26 mouse cellular contexts compared by ENCODE assay signal in the genomic region with DNA sequence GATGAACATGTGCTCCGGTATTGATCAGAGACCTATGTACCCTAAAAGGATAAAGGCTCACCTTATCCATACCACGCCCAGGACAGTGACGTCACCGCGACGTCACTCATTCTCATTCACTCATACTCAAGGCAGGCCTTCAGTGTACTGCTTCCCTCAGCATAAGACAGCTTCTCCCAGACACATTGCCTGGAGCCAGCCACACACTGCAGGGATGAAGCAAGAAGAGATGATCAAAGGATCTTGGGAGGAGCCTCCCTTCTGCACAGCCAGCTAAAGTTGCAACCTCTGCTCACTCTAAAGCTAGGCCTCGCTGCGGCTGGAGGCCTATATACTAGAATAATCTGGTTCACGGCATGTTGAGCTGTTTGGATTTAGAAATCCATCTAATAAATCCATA. TPM values are rescaled to one million over a fixed set of nuclear protein-coding genes. Genes with fewer than 3 reads are reported as not detected.
DNase-seq lines count a peak whose midpoint lies in the region; ATAC-seq and TF ChIP-seq lines count a peak whose summit lies in the region.
"Had no signal": no experiment of that assay in that cellular context is flagged by ENCODE, and none has a peak within 500 bp of the region (broad histone marks: within the 10 kb centered on the region; RNA-seq: fewer than 3 reads in every experiment).

No protein-coding gene starts in this region.

- no peaks in the 10 kb centered on the region for H3K27me3 ChIP-seq in forebrain, embryonic 11.5 days (ENCODE audit: control insufficient read depth, insufficient read depth, low read length)
- H3K27me3 ChIP-seq in forebrain, embryonic 15.5 days, result no peaks in the 10 kb centered on the region
- no peaks in the 10 kb centered on the region for H3K27me3 ChIP-seq in liver, embryonic 14.5 days (ENCODE audit: control insufficient read depth, insufficient read depth, low read length)
- no peaks in the 10 kb centered on the region for H3K27me3 ChIP-seq in liver, postnatal 0 days (ENCODE audit: insufficient read depth, low read length)
- H3K27me3 ChIP-seq in midbrain, embryonic 13.5 days, result no peaks in the 10 kb centered on the region
- no peaks in the 10 kb centered on the region for H3K27me3 ChIP-seq in midbrain, embryonic 16.5 days (ENCODE audit: control insufficient read depth, insufficient read depth, low read depth, low read length)
- H3K27me3 ChIP-seq in intestine, embryonic 16.5 days (replicated peaks; ENCODE audit: control insufficient read depth, insufficient read depth, low read length), result no peaks in the 10 kb centered on the region
- H3K27me3 ChIP-seq: embryonic facial prominence, embryonic 13.5 days; forebrain, embryonic 13.5 days; hindbrain, embryonic 12.5 days; kidney, embryonic 15.5 days; liver, embryonic 15.5 days had no signal

- 96% methylated on average over 9 of the region's 9 CpGs for WGBS in forebrain, embryonic 11.5 days
- 94% methylated on average over 9 of the region's 9 CpGs for WGBS in forebrain, embryonic 15.5 days
- 82% methylated on average over 9 of the region's 9 CpGs for WGBS in liver, embryonic 14.5 days (ENCODE audit: insufficient replicate concordance)
- 85% methylated on average over 9 of the region's 9 CpGs for WGBS in liver, postnatal 0 days (ENCODE audit: insufficient replicate concordance)
- WGBS in midbrain, embryonic 13.5 days, result 93% methylated on average over 9 of the region's 9 CpGs
- WGBS in midbrain, embryonic 16.5 days, result 94% methylated on average over 9 of the region's 9 CpGs
- WGBS in intestine, embryonic 16.5 days, result 91% methylated on average over 9 of the region's 9 CpGs

- no peak for DNase-seq in forebrain, embryonic 11.5 days (ENCODE audit: low spot score)
- DNase-seq in liver, embryonic 14.5 days (ENCODE audit: low read depth in 3 of 3, low spot score in 3 of 3), result no peak
- no peak for DNase-seq in liver, postnatal 0 days
- peak; percentile 7 for DNase-seq in ZHBTc4 (ENCODE audit: low read depth, low spot score)
- DNase-seq: adrenal gland, postnatal 14 days; cerebellum, adult 11 months; cerebellum, adult 9-10 months; cerebellum, postnatal 36 days; gastrocnemius, postnatal 14 days; heart, postnatal 36 days; kidney, postnatal 4 days; liver had no signal

- H3K4me1 ChIP-seq in forebrain, embryonic 11.5 days (replicated peaks; ENCODE audit: control insufficient read depth, insufficient read depth, low read length), result no peaks in the 10 kb centered on the region
- no peaks in the 10 kb centered on the region for H3K4me1 ChIP-seq in forebrain, embryonic 15.5 days
- H3K4me1 ChIP-seq in liver, embryonic 14.5 days (replicated peaks; ENCODE audit: control insufficient read depth in 2 of 2, insufficient read depth in 2 of 2, low read length in 1 of 2), result no peaks in the 10 kb centered on the region
- H3K4me1 ChIP-seq in liver, postnatal 0 days (ENCODE audit: insufficient read depth), result no peaks in the 10 kb centered on the region
- H3K4me1 ChIP-seq in midbrain, embryonic 13.5 days (replicated peaks), result no peaks in the 10 kb centered on the region
- no peaks in the 10 kb centered on the region for H3K4me1 ChIP-seq in midbrain, embryonic 16.5 days (ENCODE audit: control insufficient read depth, insufficient read depth, low read length)
- no peaks in the 10 kb centered on the region for H3K4me1 ChIP-seq in intestine, embryonic 16.5 days (ENCODE audit: control insufficient read depth, insufficient read depth, low read length)
- H3K4me1 ChIP-seq: embryonic facial prominence, embryonic 13.5 days; forebrain, embryonic 13.5 days; hindbrain, embryonic 12.5 days; kidney, embryonic 15.5 days; liver, embryonic 15.5 days had no signal

- 0 out of 2 replicates have a peak, but pooled peaks have one; percentile 4 for ATAC-seq in forebrain, embryonic 11.5 days (replicated peaks; ENCODE audit: low FRiP score)
- no peak for ATAC-seq in forebrain, embryonic 15.5 days (replicated peaks)
- ATAC-seq in liver, embryonic 14.5 days (ENCODE audit: insufficient read depth), result 0 out of 2 replicates have a peak, but pooled peaks have one; percentile 11
- ATAC-seq in liver, postnatal 0 days, result no peak
- ATAC-seq in midbrain, embryonic 13.5 days, result 0 out of 2 replicates have a peak, but pooled peaks have one; percentile 40
- ATAC-seq in midbrain, embryonic 16.5 days, result no peak
- ATAC-seq in intestine, embryonic 16.5 days, result no peak
- ATAC-seq: forebrain, embryonic 13.5 days; intestine, postnatal 0 days had no signal

- TF ChIP-seq EP300 in liver, embryonic 14.5 days (IDR thresholded peaks at IDR 0.05; ENCODE audit: low read depth), result no peak
- TF ChIP-seq EP300 in liver, postnatal 0 days (IDR thresholded peaks at IDR 0.05; ENCODE audit: low read depth), result no peak

- H3K4me2 ChIP-seq in forebrain, embryonic 11.5 days (ENCODE audit: low read depth, low read length, severe bottlenecking), result no peak overlapping the region
- no peak overlapping the region for H3K4me2 ChIP-seq in forebrain, embryonic 15.5 days (replicated peaks)
- H3K4me2 ChIP-seq in liver, embryonic 14.5 days (ENCODE audit: low read depth), result no peak overlapping the region
- H3K4me2 ChIP-seq in liver, postnatal 0 days (ENCODE audit: low read depth, low read length), result no peak overlapping the region
- H3K4me2 ChIP-seq in midbrain, embryonic 13.5 days (replicated peaks), result no peak overlapping the region
- H3K4me2 ChIP-seq in midbrain, embryonic 16.5 days (ENCODE audit: low read length), result no peak overlapping the region
- H3K4me2 ChIP-seq in intestine, embryonic 16.5 days (ENCODE audit: low read depth, low read length), result no peak overlapping the region
- H3K4me2 ChIP-seq: embryonic facial prominence, embryonic 13.5 days; forebrain, embryonic 13.5 days; heart, embryonic 11.5 days; hindbrain, embryonic 12.5 days; kidney, embryonic 15.5 days; liver, embryonic 15.5 days had no signal

- no peak overlapping the region for H3K9ac ChIP-seq in forebrain, embryonic 11.5 days (ENCODE audit: low read length)
- H3K9ac ChIP-seq in forebrain, embryonic 15.5 days (replicated peaks), result no peak overlapping the region
- no peak overlapping the region for H3K9ac ChIP-seq in liver, embryonic 14.5 days (replicated peaks)
- H3K9ac ChIP-seq in liver, postnatal 0 days (replicated peaks), result no peak overlapping the region
- no peak overlapping the region for H3K9ac ChIP-seq in midbrain, embryonic 13.5 days (replicated peaks)
- no peak overlapping the region for H3K9ac ChIP-seq in midbrain, embryonic 16.5 days (ENCODE audit: low read depth, low read length)
- no peak overlapping the region for H3K9ac ChIP-seq in intestine, embryonic 16.5 days (ENCODE audit: low read depth, low read length)
- H3K9ac ChIP-seq: embryonic facial prominence, embryonic 13.5 days; forebrain, embryonic 13.5 days; hindbrain, embryonic 12.5 days; kidney, embryonic 15.5 days; liver, embryonic 15.5 days had no signal

- TF ChIP-seq CTCF in liver, embryonic 14.5 days (IDR thresholded peaks at IDR 0.05; ENCODE audit: low read depth), result no peak
- TF ChIP-seq CTCF in liver, postnatal 0 days (IDR thresholded peaks at IDR 0.05; ENCODE audit: low read depth), result no peak

- no peaks in the 10 kb centered on the region for H3K36me3 ChIP-seq in forebrain, embryonic 11.5 days (ENCODE audit: control insufficient read depth, insufficient read depth, low read length)
- H3K36me3 ChIP-seq in forebrain, embryonic 15.5 days, result no peaks in the 10 kb centered on the region
- H3K36me3 ChIP-seq in liver, embryonic 14.5 days (replicated peaks; ENCODE audit: control insufficient read depth, insufficient read depth, low read depth), result no peaks in the 10 kb centered on the region
- H3K36me3 ChIP-seq in liver, postnatal 0 days (replicated peaks; ENCODE audit: insufficient read depth, low read length), result no peaks in the 10 kb centered on the region
- no peaks in the 10 kb centered on the region for H3K36me3 ChIP-seq in midbrain, embryonic 13.5 days
- H3K36me3 ChIP-seq in midbrain, embryonic 16.5 days (ENCODE audit: control insufficient read depth, insufficient read depth, low read length), result no peaks in the 10 kb centered on the region
- no peaks in the 10 kb centered on the region for H3K36me3 ChIP-seq in intestine, embryonic 16.5 days (ENCODE audit: control insufficient read depth, insufficient read depth, low read length)
- H3K36me3 ChIP-seq: embryonic facial prominence, embryonic 13.5 days; G1E; hindbrain, embryonic 12.5 days; kidney, embryonic 15.5 days; liver, embryonic 15.5 days had no signal

- H3K9me3 ChIP-seq in forebrain, embryonic 11.5 days (ENCODE audit: control insufficient read depth, low read length), result no peaks in the 10 kb centered on the region
- no peaks in the 10 kb centered on the region for H3K9me3 ChIP-seq in forebrain, embryonic 15.5 days
- no peaks in the 10 kb centered on the region for H3K9me3 ChIP-seq in liver, embryonic 14.5 days (ENCODE audit: control insufficient read depth, low read length)
- H3K9me3 ChIP-seq in liver, postnatal 0 days (ENCODE audit: low read length), result no peaks in the 10 kb centered on the region
- H3K9me3 ChIP-seq in midbrain, embryonic 13.5 days, result no peaks in the 10 kb centered on the region
- H3K9me3 ChIP-seq in midbrain, embryonic 16.5 days (replicated peaks; ENCODE audit: control insufficient read depth, low read length, poor library complexity, severe bottlenecking), result no peaks in the 10 kb centered on the region; the same call in 1 of the 2 replicates
- H3K9me3 ChIP-seq in intestine, embryonic 16.5 days (ENCODE audit: control insufficient read depth, low read length), result no peaks in the 10 kb centered on the region
- H3K9me3 ChIP-seq: embryonic facial prominence, embryonic 13.5 days; forebrain, embryonic 13.5 days; hindbrain, embryonic 12.5 days; kidney, embryonic 15.5 days; liver, embryonic 15.5 days had no signal

- H3K4me3 ChIP-seq in forebrain, embryonic 11.5 days (ENCODE audit: low read depth, low read length), result no peak overlapping the region
- H3K4me3 ChIP-seq in forebrain, embryonic 15.5 days, result no peak overlapping the region
- no peak overlapping the region for H3K4me3 ChIP-seq in liver, embryonic 14.5 days (ENCODE audit: insufficient read depth in 1 of 2, low read depth in 2 of 2, low read length in 2 of 2)
- no peak overlapping the region for H3K4me3 ChIP-seq in liver, postnatal 0 days (ENCODE audit: low read depth, low read length)
- H3K4me3 ChIP-seq in midbrain, embryonic 13.5 days (replicated peaks), result no peak overlapping the region
- H3K4me3 ChIP-seq in midbrain, embryonic 16.5 days (ENCODE audit: low read depth, low read length), result no peak overlapping the region
- no peak overlapping the region for H3K4me3 ChIP-seq in intestine, embryonic 16.5 days (ENCODE audit: low read length)
- H3K4me3 ChIP-seq: embryonic facial prominence, embryonic 13.5 days; erythroblast, embryonic 14.5 days; forebrain, embryonic 13.5 days; hindbrain, embryonic 12.5 days; kidney, embryonic 15.5 days; liver, embryonic 15.5 days had no signal

- H3K27ac ChIP-seq in forebrain, embryonic 11.5 days (ENCODE audit: low read depth, low read length), result no peak overlapping the region
- no peak overlapping the region for H3K27ac ChIP-seq in forebrain, embryonic 15.5 days (replicated peaks)
- no peak overlapping the region for H3K27ac ChIP-seq in liver, embryonic 14.5 days
- H3K27ac ChIP-seq in liver, postnatal 0 days (ENCODE audit: low read depth), result no peak overlapping the region
- no peak overlapping the region for H3K27ac ChIP-seq in midbrain, embryonic 13.5 days
- no peak overlapping the region for H3K27ac ChIP-seq in midbrain, embryonic 16.5 days (ENCODE audit: low read length)
- H3K27ac ChIP-seq in intestine, embryonic 16.5 days (ENCODE audit: low read length), result no peak overlapping the region
- H3K27ac ChIP-seq: embryonic facial prominence, embryonic 13.5 days; forebrain, embryonic 13.5 days; hindbrain, embryonic 12.5 days; kidney, embryonic 15.5 days; liver, embryonic 15.5 days; macrophage had no signal

RNA-seq across cellular contexts. Expression of gene Pla2g4a, which starts 48.0 kb away (rescaled TPM):
- 3.4 and 4.6 TPM in 2 replicates for polyA plus RNA-seq in forebrain, embryonic 11.5 days (2014; fragmentation: Nextera tagmentation; extraction: Ambion mirVana)
- polyA plus RNA-seq in forebrain, embryonic 15.5 days (2015; fragmentation: Nextera tagmentation; extraction: Ambion mirVana), result 1.1 and 1.4 TPM in 2 replicates
- 2.6 and 3.9 TPM in 2 replicates for polyA plus RNA-seq in liver, embryonic 14.5 days (2012; rRNA removed)
- 7.8 and 8.2 TPM in 2 replicates for polyA plus RNA-seq in liver, embryonic 14.5 days (2014; fragmentation: Nextera tagmentation; extraction: Ambion mirVana)
- polyA plus RNA-seq in liver, postnatal 0 days (2015; fragmentation: Nextera tagmentation; extraction: Ambion mirVana), result 4.9 and 5.5 TPM in 2 replicates
- 0.89 and 1.1 TPM in 2 replicates for polyA plus RNA-seq in midbrain, embryonic 13.5 days (2015; fragmentation: Nextera tagmentation; extraction: Ambion mirVana)
- polyA plus RNA-seq in midbrain, embryonic 16.5 days (2015; fragmentation: Nextera tagmentation; extraction: Ambion mirVana), result 0.57 and 1.0 TPM in 2 replicates
- 30.0 and 32.8 TPM in 2 replicates for polyA plus RNA-seq in intestine, embryonic 16.5 days (2015; fragmentation: Nextera tagmentation; extraction: Ambion mirVana)
- polyA plus RNA-seq: erythroblast, embryonic 14.5 days; G1E had no signal

Comparison
In these comparisons a context has a peak if more than half of its experiments do, and no peak if none do; other contexts are left out.
1. ATAC-seq: peak in forebrain, embryonic 11.5 days (single experiment), liver, embryonic 14.5 days (single experiment) and midbrain, embryonic 13.5 days (single experiment); none in forebrain, embryonic 15.5 days (single experiment), liver, postnatal 0 days (single experiment), midbrain, embryonic 16.5 days (single experiment) and intestine, embryonic 16.5 days (single experiment).